Mouse (Mus musculus) MEL (cell line): ENCODE data around the gene Srprb.

Experiments used
- CTCF ChIP-seq, 3 experiments: IDR thresholded peaks in 2 of 3; conservative IDR thresholded peaks in 1 of 3; 2 replicates each; pipeline ENCODE4 v1.5.1; 2011 to 2012; ENCODE audit warnings: low read length in 3 of 3, low read depth in 2 of 3, mild to moderate bottlenecking in 2 of 3, improper control_type of control experiment in 1 of 3, inconsistent platforms in 1 of 3, mixed read lengths in 1 of 3, moderate library complexity in 1 of 3; ENCODE audit not compliant: control insufficient read depth in 1 of 3, insufficient read depth in 1 of 3, poor library complexity in 1 of 3, severe bottlenecking in 1 of 3
- EP300 ChIP-seq, 2 experiments: IDR thresholded peaks; 2 replicates each; pipeline ENCODE4 v1.6.1; 2011; ENCODE audit warnings: improper control_type of control experiment in 2 of 2, low read length in 2 of 2, low read depth in 1 of 2, mild to moderate bottlenecking in 1 of 2
- ETS1 ChIP-seq: IDR thresholded peaks from 2 replicates; pipeline ENCODE4 v1.6.1; 2012; ENCODE audit warnings: low read depth, mild to moderate bottlenecking, inconsistent platforms, low read length, improper control_type of control experiment, moderate library complexity
- GATA1 ChIP-seq: IDR thresholded peaks from 2 replicates; pipeline ENCODE4 v1.6.1; 2011; ENCODE audit warnings: low read depth, low read length, improper control_type of control experiment
- MAFK ChIP-seq: IDR thresholded peaks from 2 replicates; pipeline ENCODE4 v1.6.1; 2011; ENCODE audit warnings: low read depth, mild to moderate bottlenecking, low read length, improper control_type of control experiment, borderline replicate concordance
- MAZ ChIP-seq: IDR thresholded peaks from 2 replicates; pipeline ENCODE4 v1.6.1; 2012; ENCODE audit warnings: low read depth, mild to moderate bottlenecking, inconsistent platforms, low read length, improper control_type of control experiment
- MXI1 ChIP-seq: IDR thresholded peaks from 2 replicates; pipeline ENCODE4 v1.6.1; 2011; ENCODE audit warnings: mild to moderate bottlenecking, low read depth, low read length, improper control_type of control experiment
- NRF1 ChIP-seq: IDR thresholded peaks from 2 replicates; pipeline ENCODE4 v1.6.1; 2014; ENCODE audit warnings: low read depth, mild to moderate bottlenecking, inconsistent platforms, low read length, improper control_type of control experiment, moderate library complexity; ENCODE audit not compliant: poor library complexity, insufficient read depth, severe bottlenecking
- POLR2A ChIP-seq, 2 experiments: IDR thresholded peaks; 2 replicates each; pipeline ENCODE4 v1.6.1; 2011 to 2012; ENCODE audit warnings: low read length in 2 of 2, mild to moderate bottlenecking in 2 of 2, control low read depth in 1 of 2, improper control_type of control experiment in 1 of 2, low read depth in 1 of 2, moderate library complexity in 1 of 2; ENCODE audit not compliant: control insufficient read depth in 1 of 2, insufficient read depth in 1 of 2, poor library complexity in 1 of 2
- POLR2AphosphoS2 ChIP-seq: IDR thresholded peaks from 2 replicates; pipeline ENCODE4 v1.6.1; 2011; ENCODE audit warnings: low read length, improper control_type of control experiment
- TBP ChIP-seq: IDR thresholded peaks from 2 replicates; pipeline ENCODE4 v1.8.0; 2011; ENCODE audit warnings: low read depth, low read length, improper control_type of control experiment
- ZC3H11A ChIP-seq: IDR thresholded peaks from 2 replicates; pipeline ENCODE4 v1.6.1; 2012; ENCODE audit warnings: low read depth, mild to moderate bottlenecking, inconsistent platforms, low read length, improper control_type of control experiment

DNA sequence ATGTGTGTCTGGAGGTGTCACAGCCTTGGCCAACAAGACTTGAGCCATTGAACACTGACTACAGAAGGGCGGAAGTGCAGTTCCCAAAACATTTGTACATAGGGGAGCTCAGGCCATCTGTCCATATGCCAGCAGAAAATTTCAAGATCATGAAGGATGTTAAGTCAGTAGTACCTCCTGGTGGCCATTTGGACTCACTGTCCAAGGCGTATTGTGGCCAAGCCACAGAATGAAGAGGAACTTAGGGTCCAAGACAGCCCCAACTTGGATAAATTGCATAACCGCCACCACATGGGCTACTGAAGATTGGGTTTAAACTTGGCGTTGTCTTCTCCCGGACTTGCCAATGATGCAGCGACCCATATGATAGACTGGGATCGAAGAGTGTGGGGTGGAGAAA, 26.2 kb downstream of the Srprb start:
- TF ChIP-seq POLR2AphosphoS2 (no peak), MAZ (no peak), EP300 (IDR thresholded peaks at IDR 0.05; ENCODE audit: low read depth in 1 of 2, low read length in 2 of 2) (no peak), CTCF (IDR thresholded peaks at IDR 0.05 in 2 of 3, conservative IDR thresholded peaks at IDR 0.05 in 1 of 3; ENCODE audit: control insufficient read depth in 1 of 3, insufficient read depth in 1 of 3, low read depth in 2 of 3, low read length in 3 of 3, poor library complexity in 1 of 3, severe bottlenecking in 1 of 3) (no peak), POLR2A (IDR thresholded peaks at IDR 0.05; ENCODE audit: control insufficient read depth in 1 of 2, insufficient read depth in 1 of 2, low read depth in 1 of 2, low read length in 2 of 2, poor library complexity in 1 of 2) (no peak), GATA1 (no peak), MAFK (no peak), MXI1 (no peak), ETS1 (no peak), TBP (no peak), ZC3H11A (no peak), NRF1 (no peak)
